Mouse (Mus musculus): ENCODE data around the gene S100a6.

DNA sequence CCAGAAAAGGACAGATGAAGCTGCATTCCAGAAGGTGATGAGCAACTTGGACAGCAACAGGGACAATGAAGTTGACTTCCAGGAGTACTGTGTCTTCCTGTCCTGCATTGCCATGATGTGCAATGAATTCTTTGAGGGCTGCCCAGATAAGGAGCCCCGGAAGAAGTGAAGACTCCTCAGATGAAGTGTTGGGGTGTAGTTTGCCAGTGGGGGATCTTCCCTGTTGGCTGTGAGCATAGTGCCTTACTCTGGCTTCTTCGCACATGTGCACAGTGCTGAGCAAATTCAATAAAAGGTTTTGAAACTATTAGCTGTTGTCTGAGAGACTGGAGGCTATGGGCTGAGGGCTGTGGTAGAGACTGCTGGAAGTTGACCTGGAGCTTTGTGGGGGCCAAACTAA is 6.9 kb upstream of the S100a6 start:
- TF ChIP-seq CTCF (IDR thresholded peaks at IDR 0.05; ENCODE audit: borderline replicate concordance, insufficient read depth, low read length): no peak
- TF ChIP-seq POLR2A (IDR thresholded peaks at IDR 0.05; ENCODE audit: low read depth, low read length): no peak; the same call in 1 of the 2 replicates

Data from embryonic fibroblast, embryonic 13.5 days (primary cell).